Mouse (Mus musculus) CD4-positive helper T cell, adult 2 months (primary cell): ENCODE data around the gene Ssh3.

Experiments
- DNase-seq: peaks from one replicate; pipeline ENCODE4 v3.0.0-alpha.2; 2012; ENCODE audit warnings: low read depth, missing footprints, low spot score

Ssh3 gene

DNA sequence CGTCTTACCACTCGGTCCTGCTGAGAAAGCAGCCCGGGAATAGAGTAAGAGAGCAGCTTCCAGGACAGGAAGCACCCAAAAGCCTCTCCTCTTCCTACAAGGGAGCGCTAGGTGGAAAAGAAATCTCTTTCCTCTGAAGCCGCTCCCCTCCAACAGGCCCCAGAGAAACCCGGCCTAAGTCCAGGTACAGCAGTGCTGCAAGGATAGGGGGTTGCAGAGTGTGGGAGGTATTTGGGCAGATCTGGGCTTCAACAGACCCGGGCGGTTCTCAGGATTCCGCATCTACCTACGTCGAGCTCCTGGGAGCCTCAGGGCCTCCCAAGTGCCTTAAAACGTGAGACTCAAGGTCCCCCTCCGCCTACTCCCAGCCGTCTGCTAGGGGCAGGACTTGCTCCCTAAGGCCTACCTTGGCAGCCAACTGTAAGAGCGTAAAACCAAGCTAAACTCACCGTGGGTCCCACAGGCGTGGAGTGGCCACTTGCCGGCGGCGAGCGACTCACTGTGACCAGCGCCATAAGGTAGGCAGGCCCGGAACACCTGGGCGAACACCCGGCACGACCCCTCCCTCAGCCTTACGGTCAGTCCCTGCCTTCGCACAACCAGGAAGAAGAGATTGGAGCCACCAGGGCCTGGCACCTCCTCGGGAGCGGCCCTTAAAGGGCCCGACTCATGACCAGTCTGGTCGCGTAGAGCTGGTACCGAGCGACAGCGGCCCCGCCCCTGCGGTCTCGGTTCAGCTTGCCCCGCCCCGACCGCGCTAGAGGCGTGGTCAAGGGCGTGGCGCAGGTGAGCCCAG is at the start of gene Ssh3:
Gene Ssh3 (minus strand): TSS at position 615 of the 796 bp plus-strand sequence.
- peak; percentile 85 for DNase-seq

DNA sequence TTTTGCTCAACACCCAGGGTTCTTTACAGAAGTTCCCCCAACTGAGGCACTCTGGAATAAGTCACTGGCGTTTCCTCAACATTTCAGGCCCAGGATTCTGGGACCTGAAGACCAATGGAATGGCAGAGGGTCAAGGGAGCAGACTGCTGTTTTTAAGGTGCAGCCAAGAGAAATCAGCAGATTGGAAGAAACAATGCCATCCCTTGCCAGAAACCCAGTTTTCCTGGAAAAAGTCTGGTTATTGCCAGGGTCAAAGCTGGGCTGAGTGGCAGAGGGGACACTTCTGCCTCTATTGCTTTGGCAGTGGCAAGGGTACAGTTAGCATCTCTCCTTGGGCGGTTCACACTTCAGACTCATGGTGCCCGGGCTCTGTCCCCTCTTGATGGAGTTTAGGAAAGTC is 48.2 kb upstream of the Ssh3 start:
- no peak for DNase-seq

DNA sequence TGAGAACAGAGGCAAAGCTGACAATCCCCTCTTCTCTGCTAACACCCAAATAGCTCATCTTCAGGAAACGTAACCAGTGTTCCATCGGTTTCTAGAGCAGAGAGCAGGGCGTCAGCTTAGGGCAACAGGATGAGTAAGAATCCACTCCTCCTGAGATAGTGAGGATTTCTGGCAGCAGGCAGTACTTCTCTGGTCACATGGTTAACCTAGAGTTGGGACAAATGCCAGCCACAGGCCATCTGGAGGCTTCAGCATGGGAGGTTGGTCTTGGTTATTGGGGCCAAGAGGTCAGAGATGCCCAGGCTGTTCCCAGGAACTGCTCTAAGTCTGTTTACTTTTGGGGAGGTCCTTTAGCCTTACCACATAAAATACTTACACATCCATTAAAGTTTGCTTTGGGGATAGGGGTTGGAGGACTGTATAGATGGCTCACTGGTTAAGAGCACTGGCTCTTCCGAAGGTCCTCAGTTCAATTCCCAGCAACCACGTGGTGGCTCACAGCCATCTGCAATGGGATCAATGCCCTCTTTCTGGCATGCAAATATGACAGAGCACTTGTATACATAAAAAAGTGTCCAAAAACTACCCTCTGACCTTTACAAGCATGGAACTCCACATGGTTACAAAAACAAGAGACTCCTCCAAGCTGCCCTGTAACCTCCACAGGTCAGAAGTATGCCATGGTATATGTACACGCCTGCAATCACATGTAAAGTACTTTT is 46.4 kb upstream of the Ssh3 start:
- no peak for DNase-seq

DNA sequence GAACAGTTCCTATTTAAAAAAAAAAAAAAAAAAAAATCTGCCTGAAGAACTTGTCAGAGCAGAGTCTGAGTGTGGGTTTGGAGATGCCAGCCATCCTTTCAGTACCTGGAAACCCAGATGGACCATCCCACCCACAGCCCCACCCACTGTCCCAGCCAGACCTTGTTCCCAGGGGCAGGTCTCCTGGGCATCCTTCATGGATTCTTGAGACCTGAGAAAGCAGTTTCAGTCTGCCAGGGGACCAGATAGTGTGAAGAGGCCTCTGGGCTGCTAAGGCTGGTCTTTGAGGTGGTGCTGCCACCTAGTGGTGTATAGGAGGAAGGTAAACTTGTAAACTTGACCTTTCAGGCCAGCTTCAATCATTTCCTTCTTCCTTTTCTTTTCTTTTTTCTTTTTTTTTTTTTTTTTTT is 40.8 kb upstream of the Ssh3 start:
- peak; percentile 85 for DNase-seq

DNA sequence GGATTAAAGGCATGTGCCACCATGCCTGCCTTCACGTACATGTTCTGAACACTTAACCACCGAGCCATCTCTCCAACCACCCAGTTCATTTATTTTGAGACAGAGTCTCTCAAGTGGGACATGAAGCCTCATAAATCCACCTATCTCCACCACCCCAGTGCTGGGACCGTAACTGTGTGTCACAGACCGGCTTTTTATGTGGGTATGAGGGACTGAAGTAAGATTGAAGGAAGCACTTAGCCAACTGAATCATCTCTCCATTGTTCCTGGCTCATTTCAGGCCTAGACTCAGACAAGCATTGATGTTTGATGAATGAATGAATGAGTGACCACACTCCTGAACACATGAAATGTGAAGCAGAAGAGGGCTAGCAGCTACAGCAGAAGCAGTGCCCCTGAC is 40.3 kb upstream of the Ssh3 start:
- no peak for DNase-seq

DNA sequence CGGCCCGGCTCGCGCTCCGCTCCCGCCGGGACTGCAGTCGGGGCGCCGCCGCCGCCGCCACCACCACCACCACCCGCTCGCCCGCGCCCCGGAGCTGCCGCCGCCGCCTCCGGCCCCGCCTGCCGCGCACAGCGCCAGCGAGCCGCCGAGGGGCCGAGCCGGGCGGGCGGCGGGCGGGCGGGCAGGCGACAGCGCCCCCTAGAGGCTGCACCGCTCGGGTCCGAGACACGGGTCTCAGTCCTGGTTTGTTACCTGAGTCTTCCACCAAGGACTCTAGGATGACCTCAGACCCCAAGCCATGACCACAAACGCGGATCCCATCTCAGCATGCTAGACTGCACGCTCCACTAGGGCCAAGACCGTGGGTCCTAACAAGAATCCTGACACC is 37.2 kb upstream of the Ssh3 start, which contains the start of gene Grk2:
Gene Grk2 (minus strand): TSS at position 33 of the 388 bp plus-strand sequence.
- DNase-seq = peak; percentile 80

DNA sequence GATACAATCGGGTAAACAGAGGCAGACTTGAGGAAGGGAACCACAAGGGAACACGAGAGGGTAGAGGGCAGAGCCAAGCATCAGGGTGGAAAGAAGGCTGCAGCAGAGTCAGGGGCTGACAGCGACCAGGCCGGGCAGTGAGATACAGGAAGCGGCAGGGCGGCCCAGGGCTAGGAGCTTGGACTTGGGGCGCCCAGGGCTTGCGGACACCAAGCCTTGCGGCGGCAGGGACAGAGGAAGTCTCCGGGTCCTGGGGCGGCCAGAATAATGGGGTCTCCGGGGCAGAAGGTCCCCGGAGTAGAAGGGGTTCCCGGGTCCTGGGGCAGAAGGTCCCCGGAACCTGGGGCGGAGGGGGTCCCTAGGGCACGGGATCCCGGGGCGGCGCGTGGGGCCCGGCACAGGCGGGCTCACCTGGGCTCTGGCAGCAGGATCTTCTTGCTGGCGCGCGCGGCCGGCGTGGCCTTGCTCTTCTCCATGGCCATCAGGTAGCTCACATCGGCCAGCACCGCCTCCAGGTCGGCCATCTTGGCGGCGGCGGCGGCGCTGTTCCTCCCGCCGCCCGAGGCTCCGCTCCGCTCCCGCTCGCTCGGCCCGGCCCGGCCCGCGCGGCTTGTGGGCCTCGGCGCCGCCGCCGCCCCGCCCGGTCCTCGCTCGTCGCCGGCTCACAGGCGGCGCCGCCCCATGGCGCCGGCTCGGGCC is 36.7 kb upstream of the Ssh3 start:
- peak; percentile 72 for DNase-seq

DNA sequence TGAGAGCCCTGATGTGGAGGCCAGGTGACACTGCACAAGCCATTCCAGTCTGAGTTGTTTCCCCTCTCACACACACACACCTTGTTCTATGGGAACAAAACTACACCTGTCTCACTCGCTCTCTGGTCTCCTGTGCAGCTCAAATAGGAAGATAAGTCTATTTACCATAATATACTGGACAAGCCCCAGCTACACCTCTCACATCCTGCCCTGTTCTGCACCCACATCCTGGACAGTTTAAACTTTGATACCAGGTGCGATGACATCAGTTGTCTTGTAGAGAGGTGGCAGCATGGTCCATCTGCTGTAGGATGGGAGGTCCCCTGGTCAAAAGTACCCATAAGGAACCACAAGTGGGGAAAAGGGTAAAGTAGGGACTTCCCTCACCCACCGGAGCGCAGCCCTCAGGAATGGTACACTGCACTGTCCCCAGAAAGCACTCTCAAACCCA is 35.9 kb upstream of the Ssh3 start:
- DNase-seq = peak; percentile 76

DNA sequence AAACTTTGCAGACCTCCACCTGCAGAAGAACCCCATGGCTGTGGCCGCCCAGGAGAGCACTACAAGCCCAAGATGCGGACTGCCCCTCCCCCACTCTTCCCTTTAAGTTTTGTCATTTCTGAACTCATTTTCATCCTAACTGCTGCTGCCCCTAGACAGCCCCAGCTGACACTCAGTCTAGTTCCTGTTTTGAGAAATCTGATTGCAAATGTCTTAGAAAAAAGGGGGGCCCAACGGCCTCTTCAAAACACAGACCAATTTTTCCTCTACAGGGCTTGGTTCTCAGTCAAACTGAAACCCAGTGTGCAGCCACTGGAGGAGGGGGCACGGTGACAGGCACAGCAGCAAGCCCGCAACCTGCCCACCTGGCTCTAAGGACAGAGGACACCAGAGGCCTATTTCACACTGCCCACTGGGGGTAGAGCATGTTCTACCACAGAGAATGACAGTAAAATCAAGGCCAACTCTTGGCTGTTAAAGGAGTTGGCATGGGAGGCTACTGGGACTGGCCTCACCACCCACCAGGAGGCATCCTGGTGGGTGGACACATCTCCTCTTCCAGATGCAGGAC is 35.4 kb upstream of the Ssh3 start:
- DNase-seq = peak; percentile 68

DNA sequence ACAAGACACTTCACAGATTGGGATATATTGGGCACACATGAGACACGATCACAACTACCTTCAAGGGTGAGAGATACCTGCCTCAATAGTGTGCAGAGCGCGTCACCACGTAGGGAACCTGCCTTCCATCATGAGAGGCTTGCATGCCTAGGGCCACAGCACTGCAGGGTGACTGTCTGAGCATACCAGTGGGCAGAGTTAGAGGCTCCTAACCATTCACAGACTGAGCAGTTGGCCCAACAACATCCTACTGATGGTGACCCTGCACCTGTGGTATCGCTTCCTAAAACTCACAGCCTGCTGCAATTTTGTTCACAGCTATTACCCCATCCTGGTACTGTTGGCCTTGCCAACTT is 34.6 kb upstream of the Ssh3 start:
- DNase-seq = peak; percentile 17

DNA sequence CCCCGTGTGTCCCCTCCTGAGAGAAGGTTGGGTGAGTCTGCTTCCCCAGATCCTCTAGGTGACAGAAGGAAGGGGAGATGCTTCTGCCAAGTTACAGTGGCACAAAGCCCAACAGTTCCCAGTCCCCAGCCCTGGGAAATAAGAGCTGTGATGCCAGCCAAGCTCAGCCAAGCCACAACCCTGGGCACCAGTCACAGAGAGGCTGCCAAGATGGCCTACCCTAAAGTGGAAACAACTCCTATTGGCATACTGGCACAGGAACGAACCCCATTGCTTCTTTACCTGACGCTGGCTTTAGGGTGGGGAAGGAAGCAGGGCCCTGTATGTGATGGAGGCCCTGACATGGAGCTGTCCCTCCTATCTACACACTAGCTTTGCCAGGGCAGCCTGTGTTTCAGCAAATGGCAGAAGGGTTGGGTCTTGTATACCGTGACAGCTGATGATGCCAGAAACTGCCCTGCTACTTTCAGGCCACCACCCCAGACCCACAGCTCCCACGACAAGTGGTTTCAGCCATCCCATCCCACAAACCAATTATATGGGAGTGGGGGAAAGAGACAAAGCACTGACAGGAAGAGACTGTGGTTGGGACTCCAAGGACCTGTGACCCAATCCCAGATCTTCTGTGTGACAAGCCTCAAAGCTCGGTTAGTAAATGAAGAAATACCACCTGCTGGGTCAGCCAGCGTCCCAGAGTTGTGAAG is 34.1 kb upstream of the Ssh3 start:
- DNase-seq = peak; percentile 39

DNA sequence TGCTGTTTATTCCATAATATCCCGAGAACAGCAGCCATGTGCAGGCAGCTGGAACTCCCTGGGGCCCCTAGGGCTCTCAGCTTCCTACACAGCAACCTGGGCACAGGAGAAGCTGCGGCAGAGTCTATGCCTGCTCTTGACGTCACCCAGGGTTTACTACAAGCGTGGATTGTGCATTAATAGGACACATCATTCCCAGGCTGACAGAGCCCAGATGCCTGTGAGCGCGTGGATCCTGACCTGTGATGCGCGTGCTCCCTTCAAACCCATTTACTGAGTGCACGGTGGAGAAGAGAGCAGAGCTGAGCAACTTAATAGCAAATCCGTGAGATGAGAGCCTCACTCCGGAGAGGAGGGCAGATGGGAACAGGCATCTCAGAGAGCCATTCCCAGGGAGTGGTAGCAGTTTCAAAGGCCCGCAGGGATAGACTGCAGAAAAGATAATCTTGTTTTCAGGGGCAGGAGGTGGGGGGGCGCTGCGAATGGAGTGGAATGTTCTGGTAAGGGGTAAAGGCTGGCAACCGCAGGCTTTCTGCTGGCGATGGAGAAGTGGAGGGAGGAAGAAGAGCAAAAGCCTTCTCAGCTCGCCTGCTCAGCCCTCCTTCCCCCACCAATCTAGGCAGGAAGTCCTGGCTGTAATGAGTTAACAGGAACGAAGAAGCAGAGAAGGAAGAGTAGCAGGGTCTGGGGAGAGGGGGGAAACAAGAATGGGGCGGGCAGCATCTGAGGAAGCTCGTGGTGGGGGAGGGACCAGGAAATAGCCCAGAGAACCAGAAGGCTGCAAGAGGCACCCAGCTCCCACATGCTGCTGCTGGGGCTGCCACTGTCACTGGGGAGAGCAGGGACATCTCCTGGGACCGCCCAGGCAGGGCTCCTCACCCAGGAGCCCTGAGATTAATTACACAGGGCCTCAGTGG is 33.0 kb upstream of the Ssh3 start:
- DNase-seq = peak; percentile 84

DNA sequence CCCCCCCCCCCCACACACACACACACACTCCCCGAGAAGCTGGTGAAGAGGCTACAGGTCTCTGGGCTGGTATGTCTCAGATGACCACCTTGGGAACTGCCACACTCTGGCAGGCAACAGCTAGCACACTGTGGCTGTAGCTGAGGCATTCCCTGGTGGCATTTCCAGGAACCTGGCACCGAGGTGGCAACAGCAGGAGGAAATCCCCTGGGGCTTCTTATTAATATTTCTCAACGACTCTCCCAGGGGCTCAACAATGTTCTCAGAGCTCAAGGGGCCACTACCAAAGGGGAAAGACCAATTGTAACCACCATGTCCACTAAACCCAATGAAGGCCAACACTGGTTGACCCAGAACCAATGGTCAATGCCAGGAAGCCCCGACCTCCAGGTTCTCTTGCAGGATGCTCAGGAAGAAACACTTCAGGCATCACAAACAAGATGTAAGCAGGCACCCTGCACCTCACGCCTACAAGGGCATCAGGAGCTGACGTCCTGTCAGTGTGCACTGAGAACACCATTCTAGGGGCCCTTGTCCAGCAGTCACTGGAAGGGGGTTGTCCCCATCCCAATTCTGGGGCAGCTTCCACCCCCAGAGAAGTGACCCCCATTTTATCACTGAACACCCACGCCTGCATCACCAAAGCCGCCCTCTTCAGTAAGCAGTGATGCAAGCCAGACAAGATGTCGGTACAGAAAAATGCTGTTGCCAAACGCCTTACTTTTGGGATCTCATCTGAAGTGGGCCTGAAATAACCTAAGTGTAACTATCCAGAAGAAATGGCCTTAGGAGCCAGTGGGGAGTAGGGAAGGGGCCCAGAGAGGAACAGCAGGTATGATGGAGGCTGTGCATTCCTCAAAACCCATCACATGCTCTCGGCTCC is 32.1 kb upstream of the Ssh3 start:
- peak; percentile 41 for DNase-seq

DNA sequence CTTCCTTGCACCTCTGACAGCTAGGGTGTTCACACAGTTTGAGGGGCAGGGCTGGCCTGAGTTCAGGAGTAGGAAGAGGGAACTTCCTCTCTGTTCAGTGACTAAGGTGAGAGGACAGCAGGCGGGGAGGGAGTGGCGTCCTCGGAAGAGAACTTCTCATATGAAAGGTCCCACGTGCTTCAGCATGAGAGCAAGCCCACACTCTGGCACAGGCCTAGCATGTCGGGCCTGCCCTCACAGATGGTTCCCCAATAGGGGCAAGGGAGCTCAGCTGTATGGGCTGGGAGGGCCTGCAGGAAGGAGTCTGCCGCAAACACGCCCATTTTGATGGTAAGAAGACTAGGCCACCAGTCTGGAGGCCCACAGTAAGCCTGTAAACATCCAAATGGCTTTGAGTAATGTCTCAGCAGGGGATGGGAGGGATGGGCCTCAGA is 31.3 kb upstream of the Ssh3 start:
- peak; percentile 94 for DNase-seq

DNA sequence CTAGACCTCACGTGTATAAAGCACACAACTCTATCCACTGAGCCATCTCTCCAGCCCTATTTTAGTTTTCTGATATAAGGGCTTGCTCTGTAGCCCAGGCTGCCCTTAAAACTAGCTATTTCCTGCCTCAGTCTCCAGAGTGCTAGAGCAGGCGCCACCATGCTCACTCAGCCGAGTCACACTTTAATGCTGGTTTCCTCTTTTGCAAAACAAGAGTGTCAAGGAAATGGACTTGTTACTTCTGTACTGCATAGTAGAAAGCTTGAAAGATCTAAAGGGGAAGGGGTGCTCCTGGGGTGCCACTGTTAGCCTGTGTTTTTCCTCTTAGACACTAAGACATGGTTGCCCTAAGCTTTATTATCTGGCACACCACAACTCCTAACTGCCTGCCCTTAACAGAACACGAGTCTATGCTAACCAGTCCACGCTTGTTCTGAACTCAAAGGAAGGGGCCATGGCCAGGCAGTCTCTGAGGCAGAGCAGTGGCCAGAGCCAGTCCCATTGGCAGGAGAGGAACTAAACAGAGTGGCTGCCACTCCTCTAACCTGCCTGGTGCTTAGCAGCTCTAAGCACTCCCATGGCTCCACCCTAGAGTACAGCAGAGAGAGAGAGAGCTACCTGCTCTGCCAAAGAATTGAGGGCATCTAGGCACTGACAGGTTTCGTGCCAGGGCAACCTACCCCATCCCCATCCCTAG is 30.7 kb upstream of the Ssh3 start:
- DNase-seq = peak; percentile 76

DNA sequence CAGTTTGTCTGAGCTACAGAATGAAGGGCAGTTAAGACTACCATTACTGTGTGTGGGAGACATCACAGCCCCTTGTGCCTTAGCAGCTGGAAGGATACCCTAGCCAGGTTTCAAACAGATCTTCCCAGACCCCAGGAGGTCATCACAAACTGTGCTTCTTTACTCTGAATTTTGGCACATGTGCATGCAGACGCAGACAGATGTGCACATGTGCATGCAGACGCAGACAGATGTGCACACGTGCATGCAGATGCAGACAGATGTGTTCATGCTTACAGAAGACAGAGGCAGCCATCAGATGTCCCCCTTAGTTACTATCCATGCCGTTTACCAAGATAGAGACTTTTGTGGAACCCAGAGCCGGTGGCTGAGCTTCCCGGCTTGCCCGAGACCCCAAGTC is 30.1 kb upstream of the Ssh3 start:
- DNase-seq = peak; percentile 21

DNA sequence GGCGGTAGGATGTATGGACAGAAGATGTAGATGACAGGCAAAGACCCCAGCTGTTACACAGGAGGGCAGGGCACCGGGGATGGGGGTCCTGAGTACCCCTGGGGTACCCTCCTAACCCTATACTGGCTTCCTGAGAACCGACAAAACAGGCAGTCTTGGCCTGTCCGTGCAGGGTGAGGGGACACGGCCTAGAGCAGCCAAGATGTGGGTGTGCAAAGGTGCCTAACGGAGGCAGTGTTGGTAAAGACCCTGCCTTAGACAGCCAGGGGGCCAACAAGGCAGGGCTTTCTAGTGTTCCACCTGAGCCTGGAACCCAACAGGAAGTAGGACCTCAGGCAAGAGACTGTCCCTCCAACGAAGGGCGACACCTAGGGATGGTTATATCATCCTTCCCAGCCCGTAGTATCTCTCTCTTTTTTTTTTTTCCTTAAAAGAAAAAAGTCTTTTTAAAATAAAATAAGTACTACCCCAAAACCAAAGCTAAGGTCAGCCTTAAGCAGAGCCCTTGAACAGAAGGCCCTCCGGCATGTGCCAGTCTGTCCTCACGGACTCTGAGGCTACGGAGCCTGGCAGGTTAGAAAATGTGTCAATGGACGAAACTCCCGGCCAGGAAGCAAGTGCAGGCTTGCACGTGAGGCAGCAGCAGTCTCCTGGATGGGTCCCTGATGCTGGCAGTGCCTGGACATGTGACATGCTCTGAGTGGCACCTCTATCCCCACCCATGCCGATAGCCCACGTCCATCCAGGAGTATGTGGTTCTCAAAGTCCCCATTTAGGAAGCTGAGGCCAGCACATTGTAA is 29.5 kb upstream of the Ssh3 start:
- peak; percentile 38 for DNase-seq

DNA sequence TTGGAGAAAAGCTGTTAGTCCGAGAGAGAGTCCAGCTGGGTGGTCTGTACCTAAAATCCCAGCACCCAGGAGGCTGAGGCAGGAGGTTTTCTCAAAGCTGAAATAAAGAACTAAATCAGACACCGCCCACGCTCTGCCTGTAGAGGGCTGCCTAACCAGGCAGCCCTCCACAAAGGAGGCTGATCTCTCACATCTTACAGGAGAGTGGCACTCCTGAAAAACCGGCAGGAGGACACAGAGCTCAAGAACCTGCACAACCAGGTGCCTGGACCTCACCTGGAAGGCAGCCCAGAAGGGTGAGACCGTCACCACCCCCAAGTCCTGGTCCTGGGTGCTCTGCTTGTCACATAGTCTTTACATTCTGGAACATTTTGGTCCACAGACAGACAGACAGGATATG is 28.9 kb upstream of the Ssh3 start:
- DNase-seq = peak; percentile 54
